Mouse (Mus musculus): ENCODE data around the gene Gm10073. TPM values are rescaled to one million over a fixed set of nuclear protein-coding genes. Genes with fewer than 3 reads are reported as not detected.
"Not testable (repeated sequence)": the region's sequence is repeated elsewhere in the genome, so short reads cannot be mapped to it uniquely, and the experiment has no call there.

The Gm10073 gene
- 100 to 1,000 TPM; 111 to 136 TPM for total RNA-seq (2021)
- long read RNA-seq, experiment 1: 0 reads
- long read RNA-seq, experiment 2: 0 reads

DNA sequence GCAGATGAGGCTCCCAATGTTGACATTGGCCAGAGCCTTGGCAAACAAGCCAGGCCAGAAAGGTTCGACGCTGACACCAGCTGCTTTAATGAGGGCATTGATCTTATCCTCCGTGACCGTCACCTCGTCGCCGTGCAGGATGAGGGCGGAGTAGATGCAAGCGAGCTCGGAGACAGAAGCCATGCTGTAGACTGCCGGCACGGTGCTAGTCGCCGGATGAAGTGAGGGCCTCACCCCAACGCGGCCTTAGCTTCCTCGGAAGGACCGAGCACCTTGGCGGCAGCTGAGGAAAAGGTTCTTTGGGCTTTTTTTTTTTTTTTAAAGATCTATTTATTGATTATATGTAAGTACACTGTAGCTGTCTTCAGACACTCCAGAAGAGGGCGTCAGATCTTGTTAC, at the start of gene Gm10073:
Gm10073 (minus strand) TSS at position 294 of the 400 bp plus-strand sequence.
- not testable (repeated sequence) for DNase-seq

DNA sequence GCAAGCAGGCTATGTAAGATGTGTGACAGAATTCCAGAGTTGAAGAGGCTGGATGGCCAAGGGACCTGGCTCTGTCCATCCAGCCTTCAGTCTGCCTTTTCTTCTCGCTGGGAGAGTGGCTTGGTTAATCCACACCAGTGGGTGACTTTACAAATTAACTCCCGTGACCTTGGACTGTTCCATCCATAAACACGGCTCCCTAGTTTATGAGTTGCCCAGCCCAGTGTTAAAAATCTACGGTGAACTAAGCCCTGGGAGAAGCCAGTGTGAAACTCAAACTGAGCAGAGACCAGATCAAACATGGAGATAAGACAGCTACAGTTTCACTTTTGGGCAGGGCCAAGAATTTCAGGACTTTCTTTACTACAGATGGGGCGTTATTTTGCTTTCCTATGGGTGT, 49.8 kb upstream of the Gm10073 start:
- DNase-seq: no peak

DNA sequence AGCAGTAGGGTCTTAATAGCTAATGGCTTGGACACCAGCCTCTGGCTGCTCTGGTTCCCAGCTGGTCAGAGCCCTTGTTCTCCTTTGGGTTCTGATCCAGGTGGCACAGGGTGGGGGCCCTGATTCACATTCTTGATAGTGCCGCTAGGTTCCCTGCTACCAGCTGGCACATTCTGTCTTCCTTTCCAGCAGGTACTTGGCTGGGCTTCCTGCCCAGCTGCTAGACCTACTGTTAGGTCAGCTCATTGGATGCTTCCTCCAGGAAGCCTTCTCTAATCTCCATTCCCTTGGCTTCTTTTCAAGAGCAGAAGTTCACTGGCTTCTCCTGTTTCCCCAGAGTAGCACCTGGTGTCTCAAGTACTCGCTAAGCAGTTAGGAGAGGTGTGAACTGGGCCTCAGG, 47.2 kb upstream of the Gm10073 start:
- DNase-seq: no peak

DNA sequence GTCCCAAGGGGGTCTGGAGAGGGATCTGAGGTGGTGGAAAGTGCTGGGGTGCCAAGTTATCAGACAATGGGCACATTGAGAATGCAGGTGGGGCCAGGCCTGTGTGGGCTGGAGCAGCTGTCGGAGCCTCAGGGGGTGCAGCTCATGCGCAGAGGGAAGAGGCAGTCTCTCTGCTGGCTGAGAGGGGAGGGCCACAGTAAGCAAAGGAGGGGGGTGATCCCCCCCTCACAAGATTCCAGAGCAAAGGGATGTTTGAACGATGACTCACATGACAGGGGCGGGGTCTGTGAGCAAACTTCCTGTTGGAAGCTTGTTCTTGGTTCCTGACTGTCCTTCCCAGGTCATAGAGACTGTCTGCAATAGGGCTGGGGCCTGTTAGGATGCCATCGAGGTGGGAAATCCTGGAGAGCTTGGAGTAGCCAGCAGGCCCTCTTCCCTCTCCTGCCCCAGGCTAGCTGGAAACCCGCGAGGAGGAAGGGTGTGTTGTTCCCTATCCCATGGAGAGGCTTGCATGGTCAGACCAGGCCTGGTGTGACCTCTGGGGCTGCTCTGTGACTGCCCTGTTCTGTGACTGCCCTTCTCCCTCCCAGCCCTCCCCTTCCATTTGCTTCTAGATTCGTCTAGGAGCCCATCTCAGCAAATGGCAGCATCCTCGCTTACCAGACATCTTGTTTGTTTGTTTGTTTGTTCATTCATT, 46.4 kb upstream of the Gm10073 start:
- peak; percentile 34 for DNase-seq

DNA sequence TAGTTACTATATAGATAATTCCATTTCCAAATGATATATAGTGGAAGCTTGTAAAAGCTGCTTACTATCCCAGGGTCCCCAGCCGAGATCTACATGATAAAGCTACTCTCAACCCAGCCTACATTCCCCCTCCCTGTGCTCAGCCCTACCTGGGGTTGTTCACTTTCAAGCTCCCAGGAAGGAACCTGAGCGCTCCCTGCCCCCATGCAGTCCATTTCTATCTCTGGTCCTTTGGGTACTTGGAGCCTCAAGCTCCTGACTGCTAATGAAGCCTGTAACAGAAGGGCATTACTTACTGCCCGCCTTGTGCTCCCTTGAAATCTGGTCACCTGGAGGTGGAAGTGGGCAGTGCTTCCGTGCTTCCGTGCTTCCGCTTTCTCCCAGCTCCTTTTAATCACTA, 45.1 kb upstream of the Gm10073 start:
- DNase-seq: no peak

DNA sequence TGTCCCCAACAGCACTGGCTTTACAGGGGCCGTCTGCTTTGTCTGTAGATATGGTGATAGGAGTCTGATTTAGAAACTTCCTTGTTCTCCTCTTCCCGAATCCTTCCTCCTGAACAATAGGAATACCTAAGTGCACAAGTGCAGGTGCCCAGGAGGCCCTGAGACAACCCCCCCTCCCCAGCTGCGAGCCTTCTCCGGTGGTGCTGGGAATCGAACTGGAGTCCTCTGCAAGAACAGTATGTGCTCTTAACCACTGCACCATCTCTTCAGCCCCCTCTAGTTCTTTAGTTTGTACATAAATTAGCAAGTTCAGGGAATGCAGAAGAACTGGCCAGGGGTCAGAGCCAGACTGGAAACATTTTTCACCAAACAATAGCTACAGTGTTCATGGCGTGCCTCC, 44.6 kb upstream of the Gm10073 start:
- DNase-seq: no peak

DNA sequence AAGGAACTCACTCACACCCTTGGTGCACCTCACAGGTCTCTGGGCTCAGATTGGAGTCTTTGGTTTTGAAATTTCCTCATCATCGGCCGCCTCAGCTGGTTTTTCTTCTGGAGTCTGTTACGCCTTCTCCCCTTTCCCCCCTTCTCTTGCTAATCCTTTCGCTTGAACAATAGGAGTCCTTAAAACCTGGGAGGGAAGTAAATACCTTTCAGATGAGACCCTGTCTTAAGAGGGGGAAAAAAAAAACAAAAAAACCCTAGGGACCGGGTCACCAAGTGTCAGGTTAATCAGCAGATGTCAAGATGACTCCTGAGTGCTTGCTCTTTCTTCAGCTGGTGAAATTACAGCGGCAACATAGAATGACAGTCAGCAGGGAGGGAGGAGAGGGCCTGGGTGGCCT, 43.9 kb upstream of the Gm10073 start:
- DNase-seq: no peak

DNA sequence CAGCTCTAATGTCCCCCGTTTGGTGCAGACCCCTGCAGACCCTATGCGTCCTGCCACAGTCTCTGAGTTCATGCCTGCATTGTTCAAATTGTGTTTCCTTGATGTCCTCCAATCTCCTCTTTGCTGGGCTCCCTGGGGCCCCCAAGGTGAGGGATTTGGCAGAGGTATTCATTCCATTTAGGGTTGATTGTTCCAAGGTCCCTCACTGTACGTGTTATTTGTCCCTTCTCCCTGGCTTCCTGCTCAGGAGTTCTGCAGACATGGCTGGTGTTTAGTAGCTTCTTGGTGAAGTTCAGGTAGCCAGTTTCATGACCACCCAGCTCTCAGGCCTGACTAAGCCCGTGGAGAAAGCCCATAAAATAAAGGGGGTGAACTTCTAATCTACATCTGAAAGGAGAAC, 43.4 kb upstream of the Gm10073 start:
- DNase-seq: no peak

DNA sequence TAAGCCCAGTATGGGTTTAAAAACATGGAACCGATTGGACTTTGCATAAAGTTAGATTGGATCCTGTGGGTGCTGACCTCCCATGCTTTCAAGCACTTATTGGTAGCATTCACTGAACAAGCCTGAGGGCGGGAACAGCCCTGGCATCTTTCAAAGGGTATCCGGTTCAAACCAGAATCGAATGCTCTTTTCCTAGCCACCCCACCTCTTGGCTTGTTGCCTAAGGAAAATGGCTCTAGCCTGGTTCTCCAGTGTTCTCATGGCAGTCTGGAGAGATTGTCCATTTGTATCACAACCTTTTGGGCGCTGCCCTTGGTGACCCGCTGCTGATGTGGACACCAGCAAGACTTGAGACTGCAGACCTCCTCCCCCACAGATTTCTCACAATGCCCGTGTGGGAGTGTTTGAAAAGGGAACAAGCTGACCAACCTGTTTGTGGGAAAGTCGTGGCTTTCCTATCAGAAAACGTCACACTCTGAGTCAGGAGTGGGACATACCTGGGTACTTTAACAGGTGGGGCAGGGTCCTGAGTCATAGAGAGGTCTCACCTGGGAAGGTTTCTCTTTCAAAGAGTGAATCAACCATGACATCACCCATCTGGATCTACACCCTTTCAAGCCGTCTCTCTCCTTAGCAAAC, 42.5 kb upstream of the Gm10073 start:
- DNase-seq: no peak

DNA sequence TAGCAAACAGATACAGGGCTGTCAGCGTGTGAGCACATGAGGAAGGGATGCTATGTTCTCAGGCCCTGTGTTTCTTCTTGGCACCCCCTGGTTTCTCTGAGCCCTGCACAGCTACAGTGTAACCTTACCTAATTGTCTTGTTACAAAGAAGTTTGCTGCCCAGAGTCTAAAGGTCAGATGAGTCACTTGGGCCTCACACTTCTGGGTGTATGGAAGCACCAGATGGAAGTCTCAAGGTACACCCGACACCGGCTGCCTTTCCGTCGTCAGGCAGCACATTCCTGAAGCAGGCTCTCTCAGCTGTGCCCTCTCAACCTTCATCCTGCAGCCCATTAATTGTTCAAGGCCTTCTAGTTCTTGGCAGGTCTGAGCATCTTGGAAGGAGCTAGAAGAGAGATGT, 41.4 kb upstream of the Gm10073 start:
- no peak for DNase-seq

DNA sequence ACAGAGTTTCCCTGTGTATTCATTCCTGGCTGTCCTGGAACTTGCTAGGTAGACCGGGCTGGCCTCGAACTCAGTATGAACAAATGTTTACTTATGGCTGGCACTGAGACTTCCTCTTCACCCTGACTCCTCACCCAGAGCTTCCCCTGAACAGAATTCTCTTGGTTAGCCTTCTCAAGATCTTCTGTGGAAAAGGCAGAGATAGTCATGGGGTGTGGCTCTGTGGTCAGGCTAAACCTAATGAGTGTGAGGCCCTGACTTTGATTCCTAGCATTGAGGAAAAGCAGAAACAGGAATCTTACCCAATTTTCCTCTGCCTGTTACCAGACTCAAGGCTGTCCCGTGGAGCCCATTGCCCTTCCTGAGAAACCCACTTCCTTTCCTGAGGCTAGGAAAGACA, 38.8 kb upstream of the Gm10073 start:
- no peak for DNase-seq

DNA sequence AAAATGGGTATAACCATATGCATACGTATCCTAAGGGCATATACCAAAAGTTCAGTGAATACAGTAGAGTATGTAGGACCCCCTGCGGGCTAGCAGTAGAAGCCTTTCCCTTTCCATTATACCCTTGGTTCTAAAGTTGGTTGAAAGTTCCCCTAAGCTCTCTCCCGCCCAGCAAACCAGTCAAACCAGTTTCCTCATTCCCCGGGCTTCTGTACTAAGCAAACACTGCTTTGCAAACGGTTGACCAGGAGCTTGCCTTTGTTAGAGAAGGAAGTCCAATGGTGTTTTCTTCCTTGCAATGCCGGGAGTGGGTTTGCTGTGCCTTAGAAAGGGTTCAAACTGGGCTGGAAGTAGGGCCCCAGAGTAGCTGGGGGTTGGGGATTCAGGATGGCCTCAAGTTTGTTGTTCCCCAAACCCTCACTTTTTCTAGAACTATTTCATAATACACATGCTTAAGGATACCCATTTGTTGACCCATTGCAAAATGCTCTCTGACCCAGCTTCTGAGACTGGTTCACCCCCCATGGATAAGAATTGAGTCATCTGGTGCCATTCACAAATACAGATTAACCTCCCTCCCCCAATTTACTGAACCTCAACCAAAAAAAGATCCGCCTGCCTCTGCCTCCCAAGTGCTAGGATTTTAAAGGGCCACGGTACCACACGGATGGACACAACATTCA, 37.8 kb upstream of the Gm10073 start:
- no peak for DNase-seq

DNA sequence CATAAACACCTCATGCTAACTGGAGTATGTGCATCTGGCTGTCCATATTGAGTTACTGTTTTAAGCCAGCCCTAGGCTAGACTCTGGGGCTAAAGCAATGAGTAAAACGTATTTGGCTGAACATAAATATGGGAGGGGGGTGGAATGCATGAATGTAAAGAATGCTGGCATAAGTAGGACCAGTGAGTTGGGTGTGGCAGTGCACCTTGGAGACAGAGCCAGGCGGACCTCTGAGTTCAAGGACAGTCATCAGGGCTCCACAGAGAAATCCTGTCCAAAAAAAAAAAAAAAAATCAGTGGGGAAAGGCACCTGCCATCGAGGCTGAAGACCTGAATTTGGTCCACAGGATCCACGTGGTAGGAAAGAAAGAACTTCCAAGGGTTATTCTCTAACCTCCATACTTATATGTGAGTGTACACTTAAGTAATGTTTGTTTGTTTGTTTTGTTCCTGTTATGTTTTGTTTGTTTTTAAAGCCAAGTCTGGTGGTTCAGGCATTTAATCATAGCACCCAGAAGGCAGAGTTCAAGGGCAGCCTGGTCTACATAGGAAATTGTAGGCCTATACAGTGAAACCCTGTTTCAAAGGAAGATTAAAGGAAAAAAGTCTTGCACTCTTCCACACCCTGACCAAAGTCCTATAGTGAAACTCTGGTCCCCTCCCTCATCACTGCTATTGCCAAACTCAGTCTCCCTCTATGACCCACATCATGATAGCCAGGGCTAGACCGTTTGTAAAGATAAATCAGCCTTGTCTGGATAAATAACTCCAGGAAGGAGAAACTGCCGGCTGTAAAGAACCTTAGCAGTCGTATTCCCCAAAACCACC, 36.0 kb upstream of the Gm10073 start:
- DNase-seq: no peak

DNA sequence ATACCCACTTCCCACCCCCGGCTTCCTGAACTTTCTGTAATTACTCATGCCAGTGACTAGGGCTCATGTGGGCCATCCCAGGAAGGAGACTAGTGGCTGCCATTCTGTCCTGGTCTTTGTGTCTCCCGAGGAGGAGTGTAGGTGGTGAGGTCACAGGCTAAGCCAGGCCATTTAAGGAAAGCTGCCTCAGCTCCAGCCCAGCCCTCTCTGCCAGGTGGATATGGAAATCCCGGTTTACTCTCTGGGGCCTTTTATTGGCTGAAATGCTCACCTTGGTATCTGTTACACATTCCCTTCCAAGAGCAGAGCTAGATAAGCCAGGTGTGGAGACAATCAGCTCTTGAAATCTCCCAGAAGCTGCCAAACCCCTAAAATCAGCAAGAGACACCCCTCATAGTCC, 35.2 kb upstream of the Gm10073 start:
- DNase-seq: no peak

DNA sequence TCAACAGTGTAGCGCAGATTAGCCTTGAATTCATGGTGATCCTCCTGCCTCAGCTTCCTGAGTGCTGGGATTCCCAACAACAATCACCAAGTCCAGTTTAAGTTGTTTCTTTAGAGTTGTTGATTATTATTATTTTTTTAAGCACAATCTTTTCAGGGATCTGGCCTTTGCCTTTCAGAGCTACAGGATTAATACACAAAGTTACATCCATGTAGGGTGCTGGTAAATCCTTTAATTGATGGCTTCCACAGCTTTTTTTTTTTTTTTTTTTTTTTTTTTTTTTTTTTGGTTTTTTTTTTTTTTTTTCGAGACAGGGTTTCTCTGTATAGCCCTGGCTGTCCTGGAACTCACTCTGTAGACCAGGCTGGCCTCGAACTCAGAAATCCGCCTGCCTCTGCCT, 34.5 kb upstream of the Gm10073 start:
- DNase-seq: not testable (repeated sequence)

DNA sequence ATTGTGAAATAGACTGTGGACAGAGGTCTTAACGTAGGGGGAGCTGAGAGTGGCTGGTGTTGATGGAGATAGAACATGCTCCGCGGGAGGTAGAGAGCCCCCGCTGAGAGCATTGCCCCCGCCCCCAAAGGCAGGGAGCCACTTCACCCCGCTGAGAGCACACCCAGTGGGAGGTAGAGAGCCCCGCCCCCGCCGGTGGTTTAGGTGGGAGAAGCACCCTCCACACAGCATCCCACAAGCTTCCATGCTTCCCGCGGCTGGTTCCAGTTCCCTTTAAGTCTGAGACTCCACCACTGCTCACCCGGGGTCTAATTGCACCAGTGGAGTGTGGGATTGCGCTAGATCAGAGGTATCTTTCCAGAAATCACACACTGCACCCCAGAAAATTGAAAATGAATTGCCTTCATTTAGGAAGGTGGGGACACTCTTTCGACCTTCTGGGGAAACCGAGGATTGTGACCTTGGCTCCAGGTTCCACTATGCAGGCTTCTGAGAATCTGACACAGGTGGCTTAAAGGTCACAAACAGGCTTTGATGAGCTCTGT, 33.4 kb upstream of the Gm10073 start:
- DNase-seq: no peak

DNA sequence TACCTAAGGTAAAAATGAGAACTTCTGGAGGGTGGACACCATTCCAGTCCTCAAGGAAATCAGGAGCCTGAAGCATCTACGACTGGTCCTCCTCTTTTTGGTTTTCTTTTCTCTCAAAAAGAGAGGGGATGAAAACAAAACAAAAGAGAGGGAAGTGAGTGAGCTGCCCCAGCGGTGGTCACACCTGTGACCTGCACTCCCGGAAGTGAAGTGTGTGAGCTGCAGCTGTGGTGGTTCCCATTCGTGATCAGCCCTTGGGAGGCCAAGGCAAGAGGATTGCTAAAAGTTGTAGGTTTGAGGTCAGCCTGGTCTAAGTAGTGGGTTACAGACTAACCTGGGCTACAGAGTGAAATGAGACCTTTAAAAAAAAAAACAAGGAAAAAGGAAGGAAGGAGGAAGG, 32.9 kb upstream of the Gm10073 start:
- DNase-seq: no peak

DNA sequence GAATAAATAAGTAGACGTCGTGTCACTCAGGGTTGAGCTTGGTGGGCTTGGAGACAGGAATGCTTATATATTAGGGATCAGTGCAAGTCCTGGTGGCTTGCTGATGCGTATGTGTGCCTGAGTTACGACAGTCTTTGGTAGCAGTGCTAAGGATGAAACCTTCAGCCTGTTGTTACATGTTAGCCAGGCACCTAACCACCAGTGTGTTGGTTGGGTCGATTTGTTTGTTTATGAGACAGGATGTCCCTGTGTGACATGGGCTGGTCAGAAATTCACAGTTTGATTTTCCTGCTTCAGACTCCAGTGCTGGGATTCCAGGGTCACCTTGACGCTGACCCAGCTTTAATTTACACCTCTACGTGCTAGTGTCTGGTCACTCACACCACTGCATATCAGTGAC, 32.4 kb upstream of the Gm10073 start:
- DNase-seq: no peak

DNA sequence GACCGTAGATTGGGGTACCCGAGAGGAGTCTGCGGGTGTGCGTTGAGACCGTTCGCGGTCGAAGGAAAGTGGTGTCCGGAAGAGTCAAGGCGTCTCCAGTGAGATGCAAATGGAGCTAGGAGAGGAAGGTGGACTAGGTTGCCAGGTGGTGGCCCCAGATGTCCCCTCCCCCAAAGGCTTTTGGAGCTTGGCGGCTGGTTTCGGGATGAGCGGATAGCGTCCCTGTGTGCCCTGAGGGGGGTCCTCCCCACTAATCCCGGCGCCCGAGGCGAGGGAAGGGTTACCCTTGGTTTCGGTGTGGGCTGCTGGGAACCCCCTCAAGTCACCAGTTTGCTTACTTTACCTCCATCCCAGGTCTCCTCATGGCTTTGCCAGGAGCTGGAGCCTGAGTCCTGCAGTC, 30.7 kb upstream of the Gm10073 start:
- no peak for DNase-seq

DNA sequence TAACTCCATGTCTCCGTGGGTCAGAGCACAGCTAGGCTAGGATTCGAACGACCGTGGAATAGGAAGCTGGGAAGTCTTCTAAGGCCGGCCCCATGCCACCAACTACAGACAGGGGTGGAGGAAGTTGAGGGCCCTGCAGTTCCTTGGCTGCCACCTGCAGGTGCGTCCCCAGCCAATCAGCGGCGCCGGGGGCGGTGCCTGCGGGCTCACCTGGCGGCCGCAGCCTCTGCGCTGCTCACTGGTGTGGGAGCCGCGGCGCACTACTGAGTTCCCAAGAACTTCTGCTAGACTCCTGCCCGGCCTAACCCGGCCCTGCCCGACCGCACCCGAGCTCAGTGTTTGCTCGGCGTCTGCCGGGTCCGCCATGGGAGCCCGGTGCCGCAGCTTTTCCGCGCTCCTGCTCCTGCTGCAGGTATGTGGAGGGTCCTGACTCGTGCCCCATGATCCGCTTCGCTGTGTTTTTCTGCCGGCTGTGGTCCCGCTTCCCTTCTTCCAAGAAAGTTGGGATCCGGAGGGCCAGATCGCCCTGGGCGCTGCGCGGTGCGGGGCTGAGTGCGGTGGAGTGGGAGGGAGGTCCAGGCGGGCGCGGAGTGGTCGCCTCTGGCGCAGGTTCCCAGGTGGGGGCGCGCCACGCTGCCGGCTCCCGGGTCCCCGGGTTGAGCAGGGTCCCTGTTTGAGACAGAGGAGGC, 30.0 kb upstream of the Gm10073 start, which contains the start of gene Cdh1:
Cdh1 (plus strand) TSS at position 221 of the 689 bp plus-strand sequence.
- peak; percentile 28 for DNase-seq

DNA sequence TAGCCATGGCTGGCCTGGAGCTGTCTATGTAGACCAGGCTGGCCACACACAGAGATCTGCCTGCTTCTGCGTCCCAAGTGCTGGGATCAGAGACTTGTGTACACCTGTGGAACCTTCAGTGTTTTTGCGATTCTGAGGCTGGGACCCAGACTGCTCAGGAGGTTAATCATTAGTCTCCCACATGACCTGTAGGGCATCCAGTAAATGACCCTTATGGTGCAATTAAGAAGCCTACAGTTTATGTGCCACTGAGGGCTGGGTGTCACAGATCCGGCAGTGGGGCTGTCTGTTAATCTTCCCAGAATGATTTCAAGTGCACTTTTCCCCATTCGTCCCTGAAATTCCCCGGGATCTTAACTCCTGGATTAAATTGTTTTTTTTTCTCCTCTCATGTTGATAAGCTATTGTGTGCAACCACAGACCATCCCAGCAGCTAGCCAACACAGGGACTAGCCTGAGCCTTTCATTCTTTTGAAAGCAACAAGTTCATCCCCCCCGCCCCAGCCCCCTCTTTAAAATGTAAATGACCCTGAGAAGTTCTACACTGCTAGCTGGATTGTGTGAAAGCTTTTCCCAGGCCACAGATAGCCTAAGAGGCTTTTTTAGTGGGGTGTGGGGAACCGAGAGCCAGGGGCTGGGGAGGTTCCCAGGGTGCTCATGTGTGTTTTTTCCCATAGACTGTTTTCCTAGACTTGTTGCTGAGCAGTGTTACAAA, 26.2 kb upstream of the Gm10073 start:
- no peak for DNase-seq

Measured in gastrocnemius, postnatal 10 days (tissue).